Mouse (Mus musculus) liver, adult (tissue): Measurements from ENCODE around the gene Pvalb.

Source experiments
- GATA4 ChIP-seq: IDR thresholded peaks from 2 replicates; pipeline ENCODE4 v1.6.1; 2014; ENCODE audit warnings: mild to moderate bottlenecking, low read length; ENCODE audit not compliant: insufficient replicate concordance

Pvalb gene

GRCm38 (mm10) chr15:78174887-78175245 lies 31.3 kb downstream of the Pvalb start:
- TF ChIP-seq GATA4, result no peak

- TF ChIP-seq GATA4, result peak; percentile 4; the same call in 1 of the 2 replicates
Observed at GRCm38 (mm10) chr15:78173972-78174886, 32.0 kb downstream of the Pvalb start, which contains the start of gene Ift27. Ift27 (minus strand) TSS chr15:78174107.

DNA sequence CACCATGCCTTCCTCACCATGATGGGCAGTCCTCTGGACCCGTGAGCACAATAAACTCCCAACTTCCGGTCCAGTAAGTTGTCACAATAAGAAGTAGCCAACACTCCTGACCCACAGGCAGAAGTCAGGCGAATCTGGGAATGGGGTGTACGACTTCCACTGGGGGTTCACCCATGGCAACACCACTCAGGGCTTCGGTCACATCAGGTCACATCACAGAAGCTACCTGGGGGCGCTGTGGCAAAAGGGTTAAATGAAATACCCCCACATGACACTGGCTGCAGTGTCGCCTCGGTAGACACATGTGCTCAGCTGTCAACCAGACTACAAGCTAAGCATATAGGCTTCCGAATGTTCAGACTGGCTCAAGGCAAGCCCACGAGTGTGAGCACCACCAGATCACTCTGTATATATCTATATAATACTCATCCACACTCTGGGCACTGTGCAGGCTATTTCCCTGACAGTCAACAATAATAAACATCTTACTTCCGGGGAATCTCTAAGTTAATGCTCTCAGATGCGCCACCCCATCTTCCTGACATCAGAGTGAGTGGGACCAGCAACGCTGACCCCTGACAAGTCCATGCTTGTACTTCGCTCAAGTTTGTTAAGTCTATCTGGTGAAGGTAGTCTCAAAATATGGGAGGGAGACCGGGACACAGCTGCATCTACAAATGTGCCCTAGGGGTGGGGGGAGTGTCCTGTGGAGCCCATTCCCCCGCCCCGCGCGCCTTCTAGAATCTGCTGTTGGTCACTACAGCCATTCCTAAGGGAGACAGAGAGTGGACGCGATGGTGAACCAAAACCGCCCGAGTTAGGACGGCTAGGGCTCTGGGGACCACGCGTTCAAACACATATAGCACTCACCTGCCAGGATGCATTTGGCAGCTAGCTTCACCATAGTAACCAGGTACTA lies 33.0 kb downstream of the Pvalb start:
- no peak for TF ChIP-seq GATA4

- TF ChIP-seq GATA4, result no peak
Observed at GRCm38 (mm10) chr15:78172256-78172898, 33.8 kb downstream of the Pvalb start.

- no peak for TF ChIP-seq GATA4
Observed at GRCm38 (mm10) chr15:78171651-78172050, 34.5 kb downstream of the Pvalb start.

- TF ChIP-seq GATA4, result no peak
Observed at GRCm38 (mm10) chr15:78170708-78171107, 35.5 kb downstream of the Pvalb start.

DNA sequence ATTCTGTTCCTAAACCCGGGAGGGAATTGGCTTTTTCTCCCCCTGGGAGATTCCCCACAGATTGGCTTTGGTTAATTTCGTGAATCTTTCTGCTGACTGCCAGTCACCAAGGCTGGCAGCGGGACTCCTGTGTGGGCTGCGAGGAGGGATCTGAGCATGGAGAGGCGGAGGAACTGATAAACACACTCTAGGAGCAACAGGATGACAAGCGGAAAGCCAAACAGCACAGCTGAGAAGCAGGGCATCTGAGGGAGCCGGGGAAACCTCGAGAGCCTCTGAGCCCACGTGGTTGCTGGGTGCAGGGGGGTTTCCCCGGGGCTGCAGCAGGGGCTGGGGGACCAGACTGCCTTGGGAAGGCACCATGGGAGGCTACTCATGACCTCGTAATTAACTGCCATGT lies 36.6 kb downstream of the Pvalb start:
- no peak for TF ChIP-seq GATA4

DNA sequence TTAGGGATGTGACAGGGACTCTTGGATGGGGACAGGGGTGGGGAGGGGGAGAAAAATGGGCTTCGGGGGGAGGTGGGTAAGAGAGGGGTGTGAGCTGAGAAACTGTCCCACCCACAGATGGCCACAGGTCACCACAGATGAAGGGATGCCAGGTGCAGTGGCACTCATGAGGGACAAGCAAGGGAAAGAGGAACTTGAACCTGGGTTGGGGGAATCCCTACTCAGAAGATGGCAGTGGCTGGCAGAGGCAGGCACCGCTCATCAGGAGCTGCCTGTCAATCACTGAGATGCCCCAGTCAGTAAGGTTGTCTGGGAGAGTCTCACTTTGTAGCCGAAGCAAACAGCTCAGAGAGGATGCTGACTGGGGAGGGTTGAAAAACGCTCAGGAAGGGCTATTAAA lies 40.9 kb downstream of the Pvalb start:
- no peak for TF ChIP-seq GATA4

DNA sequence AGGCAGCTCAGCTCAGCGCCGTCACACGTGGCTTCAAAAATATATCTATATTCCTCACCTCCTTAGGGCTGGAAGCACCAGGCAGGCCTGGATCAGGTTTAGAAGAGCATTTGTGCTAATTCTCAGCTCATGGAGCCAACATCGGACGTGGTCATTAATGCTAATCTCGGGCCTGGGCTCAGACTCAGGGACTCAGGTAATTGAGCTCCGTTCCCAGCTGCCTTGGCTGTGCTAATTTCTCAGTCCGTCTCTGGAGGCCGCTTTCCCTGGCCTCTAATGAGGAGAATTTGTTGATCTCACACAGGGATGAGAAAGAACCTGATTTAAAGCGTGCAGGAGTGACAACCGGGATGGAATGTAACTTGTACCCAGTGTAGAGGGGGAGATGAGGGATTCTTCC lies 41.7 kb downstream of the Pvalb start:
- TF ChIP-seq GATA4, result no peak

GRCm38 (mm10) chr15:78161946-78162345 lies 44.3 kb downstream of the Pvalb start:
- TF ChIP-seq GATA4, result no peak

DNA sequence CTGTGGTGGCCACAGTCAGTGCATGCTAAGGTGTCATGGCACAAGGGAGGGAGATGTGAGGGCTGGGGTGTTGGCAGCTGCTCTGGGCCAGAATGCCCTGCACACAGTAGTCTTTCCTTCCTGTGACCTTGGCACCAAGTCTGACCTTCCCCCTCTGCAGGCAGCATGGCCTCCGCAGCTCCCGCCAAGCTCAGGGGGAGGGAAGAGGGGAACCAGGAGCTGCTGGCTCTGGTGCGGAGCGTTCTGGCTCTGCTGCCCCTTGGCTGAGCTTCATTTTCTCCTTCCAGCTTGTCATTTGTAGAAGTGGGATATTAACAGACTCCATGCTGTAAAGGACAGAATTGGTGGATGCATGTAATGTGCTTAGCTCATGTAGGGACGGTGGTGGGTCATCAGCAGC lies 47.9 kb downstream of the Pvalb start:
- TF ChIP-seq GATA4, result no peak

- no peak for TF ChIP-seq GATA4
Observed at GRCm38 (mm10) chr15:78157824-78158223, 48.4 kb downstream of the Pvalb start.

GRCm38 (mm10) chr15:78157330-78157729 lies 48.9 kb downstream of the Pvalb start:
- TF ChIP-seq GATA4, result no peak

DNA sequence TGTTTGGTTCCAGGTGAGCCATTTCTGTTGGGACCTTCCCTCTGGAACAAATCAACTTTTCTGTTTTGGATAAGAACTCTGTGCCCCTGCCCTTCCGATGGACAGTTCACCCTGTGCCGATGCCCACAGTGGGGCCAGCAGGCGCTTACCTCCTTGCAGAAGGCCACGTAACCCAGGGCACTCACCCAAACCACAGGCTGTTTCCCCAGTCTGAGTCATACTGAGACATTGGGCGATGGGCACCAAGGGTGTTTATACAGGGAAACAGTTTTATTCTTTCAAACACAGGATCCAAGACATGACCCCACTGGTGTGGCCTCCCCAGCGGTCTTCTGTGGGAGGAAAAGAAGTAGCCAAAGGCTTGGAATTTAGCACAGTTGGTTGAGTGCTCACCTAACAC lies 50.8 kb downstream of the Pvalb start:
- no peak for TF ChIP-seq GATA4

DNA sequence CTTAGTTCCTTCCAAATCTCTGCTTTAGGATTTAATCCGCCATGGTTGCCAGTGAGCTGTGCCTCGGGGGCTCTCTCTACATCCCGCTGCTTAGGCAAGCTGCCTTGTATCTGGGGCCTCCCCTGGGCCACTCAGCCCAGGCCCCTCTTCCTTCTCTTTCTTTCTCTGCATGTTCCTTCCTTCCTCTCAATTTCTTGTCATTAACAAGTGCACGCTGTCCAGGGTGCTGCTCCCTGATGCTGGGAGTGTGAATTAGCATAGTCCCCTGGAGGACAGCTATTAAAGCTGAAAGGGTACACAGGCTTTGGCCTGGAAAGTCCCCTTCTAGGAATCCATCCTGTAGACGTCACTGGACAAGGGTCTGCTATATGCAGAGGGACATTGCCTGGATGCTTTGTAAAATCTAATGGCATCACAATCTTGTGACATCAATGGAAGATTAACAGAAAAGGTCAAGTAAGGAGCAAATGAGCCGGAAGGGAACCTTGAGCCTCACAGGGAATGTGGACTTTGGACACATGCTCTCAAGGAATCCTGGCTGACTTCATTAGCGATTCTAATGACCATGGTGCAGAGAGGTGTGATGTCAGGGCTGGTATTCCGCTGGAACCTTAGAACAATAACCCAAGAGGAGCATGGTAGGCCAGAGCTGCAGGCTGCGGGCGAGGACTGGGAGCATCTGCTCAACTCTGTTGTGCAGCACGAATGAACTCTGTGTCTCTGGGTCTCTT lies 53.0 kb downstream of the Pvalb start:
- no peak for TF ChIP-seq GATA4
